Mouse (Mus musculus) c-Kit-positive CD71-positive TER-119-positive erythroid progenitor cells, embryonic 14.5 days (primary cell): ENCODE measurements around the gene Tk1.
A peak's percentile ranks its signal among the peaks of the same experiment; 100 is the strongest.

Source experiments
- DNase-seq: peaks from one replicate; pipeline ENCODE4 v3.0.0-alpha.2; 2013; ENCODE audit warnings: low spot score

Tk1 gene

DNA sequence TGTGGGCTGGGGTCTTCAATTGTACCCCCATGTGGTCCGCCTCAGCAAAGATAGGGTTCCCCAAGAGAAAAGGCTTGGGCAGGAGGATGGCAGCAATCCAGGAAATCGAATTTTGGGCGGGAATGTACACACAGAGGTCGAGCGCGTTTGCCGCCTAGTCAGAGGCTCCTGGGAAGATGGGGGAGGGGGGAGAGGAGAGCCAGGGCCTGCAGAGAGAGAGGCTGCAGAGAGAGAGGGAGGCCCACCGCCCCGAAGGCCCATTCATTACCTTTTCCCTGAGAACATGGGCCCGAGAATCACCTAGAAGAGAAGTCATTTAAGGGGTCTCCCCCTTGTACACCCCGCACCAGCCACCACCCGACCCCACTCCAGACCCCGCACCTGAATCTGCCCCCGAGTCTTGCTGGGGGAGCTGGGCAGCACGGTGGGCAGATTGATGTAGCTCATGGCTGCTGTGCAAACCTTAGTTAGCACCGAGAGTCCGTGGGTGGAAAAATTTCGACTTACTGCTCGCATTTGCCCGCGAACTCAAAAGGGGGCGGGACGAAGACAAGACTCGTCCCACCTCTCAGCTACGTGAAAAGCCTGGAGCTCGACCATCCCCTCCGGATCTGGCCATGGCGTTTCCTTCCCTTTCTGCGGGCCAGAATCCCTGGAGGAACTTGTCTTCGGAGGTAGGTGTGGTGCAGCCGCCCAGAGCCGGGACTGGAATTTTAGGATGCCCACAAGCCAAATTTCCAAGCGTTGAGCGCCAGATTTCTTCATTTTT is at the start of gene Tk1, which contains the start of gene Afmid:
Gene Tk1, minus strand, starts transcription at position 760 of the 769 bp plus-strand sequence.
Gene Afmid, plus strand, starts transcription at position 592 of the 769 bp plus-strand sequence.
- peak; percentile 84 for DNase-seq

DNA sequence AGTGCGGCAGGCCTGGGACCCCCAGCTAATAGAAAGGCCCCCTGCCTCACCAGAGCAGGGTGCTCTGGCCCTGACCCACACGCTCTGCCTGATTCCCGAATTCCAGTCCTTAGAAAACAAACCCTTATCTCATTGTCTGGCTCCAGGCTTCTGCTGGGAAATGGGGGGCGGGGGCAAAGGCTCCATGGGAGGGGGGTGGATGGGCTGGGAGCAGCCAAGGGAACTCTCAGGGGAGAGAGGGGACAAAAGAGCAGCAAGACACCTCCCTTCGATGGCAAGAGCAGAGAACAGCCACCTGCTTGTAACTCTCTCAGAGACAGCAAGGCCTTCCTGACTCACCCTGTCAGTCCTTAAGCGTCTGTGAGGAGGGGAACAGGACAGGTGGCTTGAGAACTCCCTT is 49.8 kb upstream of the Tk1 start:
- DNase-seq: no peak

DNA sequence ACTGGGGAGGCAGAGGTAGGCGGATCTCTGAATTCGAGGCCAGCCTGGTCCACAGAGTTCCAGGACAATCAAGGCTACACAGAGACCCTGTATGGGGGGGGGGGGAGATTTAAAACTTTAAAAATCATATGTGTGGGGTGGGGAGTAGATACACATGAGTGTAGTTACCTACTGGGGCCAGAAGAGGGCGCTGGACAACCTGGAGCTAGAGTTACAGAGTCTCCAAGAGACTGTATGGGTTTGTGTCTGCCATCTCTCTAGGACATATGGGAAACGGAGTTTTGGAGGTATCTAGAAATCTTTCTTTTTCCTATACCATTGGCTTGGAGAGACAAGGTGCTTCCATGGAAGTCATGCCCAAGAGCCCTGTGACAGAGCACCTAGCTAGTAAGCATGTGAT is 48.5 kb upstream of the Tk1 start:
- DNase-seq: no peak

DNA sequence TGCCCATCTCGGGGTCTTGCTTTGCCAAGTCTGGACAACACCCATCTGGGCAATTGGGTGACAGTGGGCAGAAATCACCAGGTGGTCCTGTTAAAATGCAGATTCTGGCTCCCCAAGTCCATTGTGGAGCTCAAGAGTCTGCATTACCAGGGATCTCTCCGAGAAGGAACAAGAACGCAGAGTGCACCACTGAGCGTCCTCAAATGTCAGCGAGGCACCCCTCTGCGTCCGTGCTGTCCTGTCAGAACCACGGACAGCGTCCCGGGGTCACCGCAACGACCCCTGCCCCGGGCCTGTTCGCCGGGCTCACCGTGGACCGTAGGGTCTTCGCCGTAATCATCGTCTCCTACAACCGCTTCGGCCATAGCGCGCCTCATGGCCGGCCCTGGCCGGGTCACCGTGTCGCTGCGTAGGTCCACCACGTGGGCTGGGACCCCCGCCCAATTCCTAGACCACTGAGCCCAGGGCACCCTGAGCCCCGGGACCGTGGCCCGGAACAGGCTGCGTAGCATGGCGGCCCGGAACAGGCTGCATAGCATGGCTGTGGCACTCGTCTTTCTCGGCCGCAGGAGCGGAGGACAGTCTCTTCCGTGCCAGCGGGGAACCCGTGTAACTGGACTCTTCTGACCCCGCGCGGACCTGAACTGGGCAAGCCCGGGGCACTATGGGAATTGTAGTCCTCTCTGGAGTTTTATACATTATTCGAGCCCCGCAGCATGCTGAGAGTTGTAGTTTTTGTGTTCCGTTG is 47.1 kb upstream of the Tk1 start, which contains the start of gene Tha1:
Gene Tha1, minus strand, starts transcription at position 621 of the 748 bp plus-strand sequence.
- no peak for DNase-seq

DNA sequence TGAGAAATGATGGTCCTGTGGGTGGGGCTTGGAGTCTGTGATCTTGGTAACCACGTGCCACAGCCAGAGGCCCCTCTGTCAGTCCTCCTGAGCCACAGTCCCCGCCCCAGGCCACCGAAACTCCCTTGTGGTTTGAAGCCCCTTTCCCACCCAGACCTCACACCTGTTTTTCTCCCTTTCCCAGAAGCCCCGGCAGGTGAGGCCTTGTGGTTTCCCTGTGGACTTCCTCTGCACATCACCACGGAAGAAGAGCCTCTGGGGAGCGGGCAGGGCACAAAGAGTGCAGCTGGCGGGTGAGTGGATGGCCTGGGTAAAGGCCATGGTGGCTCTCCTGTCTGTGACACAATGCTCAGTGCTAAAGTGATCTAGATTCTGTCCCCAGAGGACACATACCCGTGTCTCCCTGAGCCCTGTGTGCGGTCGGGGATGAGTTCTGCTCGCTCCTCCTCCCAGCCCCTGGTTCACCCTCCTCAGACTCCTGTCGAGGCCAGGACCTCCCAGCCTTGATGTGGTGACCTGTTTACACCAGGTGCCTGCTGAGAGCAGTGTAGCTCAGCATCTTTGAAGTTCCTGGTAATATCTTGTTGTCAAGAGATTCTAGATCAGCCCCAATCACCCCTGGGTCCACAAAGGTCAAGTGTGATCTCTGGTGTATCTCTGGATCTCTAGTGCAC is 46.2 kb upstream of the Tk1 start:
- DNase-seq: no peak

DNA sequence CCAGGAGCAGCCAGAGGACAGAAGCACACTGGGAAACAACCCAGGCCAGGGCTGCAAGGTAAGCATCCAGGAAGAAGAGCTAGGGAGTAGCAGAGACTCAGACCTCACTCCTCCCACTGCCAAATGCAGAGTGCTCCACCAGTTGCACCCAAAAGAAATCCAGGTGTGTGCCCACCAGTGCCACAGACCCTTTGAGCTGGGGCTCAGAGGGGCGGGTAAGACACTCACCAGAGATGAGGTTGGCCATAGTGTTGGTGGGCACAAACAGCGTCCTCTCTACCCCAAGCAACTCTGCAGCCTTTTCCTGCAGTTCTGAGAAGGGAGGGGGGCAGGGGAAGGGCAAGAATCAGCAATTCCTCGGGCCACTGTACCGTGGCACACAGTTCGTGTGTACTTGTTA is 45.5 kb upstream of the Tk1 start:
- DNase-seq: no peak

DNA sequence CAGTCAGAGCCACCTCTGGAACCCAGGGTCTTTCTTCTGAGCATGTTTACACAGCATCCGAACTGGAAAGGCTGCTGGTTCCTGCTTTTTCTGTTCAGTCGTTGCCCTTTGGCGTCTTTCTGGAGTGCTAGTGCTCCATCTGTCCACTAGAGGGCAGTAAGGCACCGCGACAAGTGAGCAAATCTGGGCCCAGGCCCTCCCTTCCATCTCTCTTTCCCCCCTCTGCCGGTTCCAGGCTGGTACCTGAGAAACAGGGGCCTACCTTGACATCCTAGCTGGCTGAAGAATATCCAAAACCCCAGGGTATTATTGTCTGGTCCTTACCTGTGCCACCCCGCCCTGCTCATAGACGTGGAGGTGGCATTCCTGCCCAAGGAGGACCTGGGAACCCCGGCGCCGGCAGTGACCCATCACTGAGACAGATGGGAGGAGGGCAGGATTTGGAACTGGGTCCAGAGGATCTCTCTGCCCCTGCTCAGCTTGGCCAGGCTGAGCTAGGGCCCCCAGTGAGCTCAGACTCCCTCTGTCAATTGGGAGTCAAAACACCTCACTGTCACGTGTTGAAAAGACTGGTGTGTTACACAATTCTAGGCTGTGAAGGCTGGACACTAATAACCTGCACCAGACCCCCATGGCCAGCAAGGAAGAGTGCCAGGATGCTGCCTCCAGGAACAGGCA is 44.9 kb upstream of the Tk1 start:
- peak; percentile 63 for DNase-seq

DNA sequence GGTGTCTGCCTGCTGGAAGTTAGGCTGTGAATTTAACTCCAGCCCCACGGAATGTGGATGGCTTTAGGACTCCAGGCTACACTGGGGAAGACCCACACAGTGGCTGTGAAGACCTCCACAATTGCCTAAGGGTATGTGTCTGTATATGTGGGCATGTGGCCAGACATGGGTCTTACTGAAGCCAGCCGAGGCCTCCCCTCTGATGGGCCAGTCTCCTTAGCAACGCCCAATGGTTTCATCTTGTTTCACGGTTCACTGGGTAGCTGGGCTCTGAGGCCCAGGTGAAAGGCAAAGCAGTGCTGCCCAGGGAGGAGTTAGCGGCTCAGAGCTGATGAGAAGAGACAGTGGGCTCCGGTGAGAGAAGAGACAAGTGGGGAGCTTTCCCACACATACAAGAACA is 40.1 kb upstream of the Tk1 start:
- DNase-seq: no peak

DNA sequence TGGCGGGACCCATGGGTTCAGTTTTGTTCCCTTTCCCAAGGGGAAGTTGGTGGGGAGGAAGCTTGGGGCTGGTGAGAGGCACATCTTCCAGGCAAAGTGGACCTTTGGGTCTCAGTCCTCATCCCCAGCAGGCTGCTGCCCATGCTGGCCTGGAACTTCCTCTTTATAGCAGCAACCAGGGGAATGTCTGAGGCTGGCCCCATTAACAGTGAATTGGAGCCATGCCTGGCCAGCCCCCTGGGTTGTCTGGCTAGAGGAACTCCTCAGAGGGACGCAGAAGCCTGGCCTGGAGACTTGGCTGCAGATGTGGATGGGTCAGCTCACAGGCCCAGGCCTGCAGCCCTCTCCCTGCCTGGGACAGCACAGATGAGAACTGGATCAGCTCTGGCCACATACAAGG is 38.9 kb upstream of the Tk1 start:
- no peak for DNase-seq

DNA sequence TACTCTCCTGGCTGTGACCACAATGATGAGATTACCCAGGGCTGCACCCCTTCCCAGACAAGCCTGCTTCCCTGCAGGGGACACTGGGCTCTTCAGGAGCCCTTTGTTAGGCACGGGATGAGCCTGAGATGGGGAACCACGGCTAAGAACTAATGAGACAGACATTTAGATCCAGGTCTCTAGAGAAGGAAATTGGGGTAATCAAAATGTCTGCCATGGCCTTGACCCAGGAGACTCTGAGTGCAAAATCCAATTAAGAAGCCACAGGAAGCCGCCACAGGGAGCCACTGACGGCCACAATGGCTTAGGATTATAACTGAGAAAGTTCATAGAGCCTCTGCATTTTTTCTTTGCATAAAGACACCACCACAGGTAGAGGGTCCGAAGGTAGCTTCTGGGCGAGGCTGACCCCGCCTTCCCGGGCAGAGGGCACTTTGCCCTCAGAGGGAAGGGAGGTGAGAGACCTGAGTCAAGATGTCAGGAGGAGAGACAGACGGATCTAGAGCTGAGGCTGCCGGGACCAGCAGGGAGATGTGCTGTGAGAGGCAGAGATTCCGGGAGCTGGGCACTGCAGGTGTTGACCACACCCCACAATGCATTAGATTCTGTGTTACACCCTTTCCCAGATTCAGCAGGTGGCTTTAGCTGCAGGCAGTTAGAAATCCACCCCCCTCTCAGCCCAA is 37.4 kb upstream of the Tk1 start:
- DNase-seq: no peak

DNA sequence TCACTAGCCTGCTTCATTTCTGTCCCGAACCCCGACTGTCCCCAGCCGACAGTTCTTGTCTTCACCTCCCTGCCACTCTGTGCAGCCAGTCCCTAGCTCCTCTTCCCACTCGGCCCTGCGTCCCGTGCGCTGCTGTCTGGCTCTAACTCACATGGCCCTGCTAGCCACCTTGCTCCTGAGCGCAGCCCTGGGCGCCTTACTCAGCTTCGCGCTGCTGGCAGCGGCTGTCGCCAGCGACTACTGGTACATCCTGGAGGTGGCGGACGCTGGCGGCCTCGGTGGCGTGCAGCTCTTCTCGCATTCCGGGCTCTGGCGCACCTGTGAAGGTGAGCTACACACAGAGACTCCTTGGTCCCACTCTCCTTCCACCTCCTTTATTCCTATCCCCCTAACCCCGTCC is 34.7 kb upstream of the Tk1 start, which contains the start of gene Tmem235:
Gene Tmem235, plus strand, starts transcription at position 152 of the 400 bp plus-strand sequence.
- DNase-seq: no peak

DNA sequence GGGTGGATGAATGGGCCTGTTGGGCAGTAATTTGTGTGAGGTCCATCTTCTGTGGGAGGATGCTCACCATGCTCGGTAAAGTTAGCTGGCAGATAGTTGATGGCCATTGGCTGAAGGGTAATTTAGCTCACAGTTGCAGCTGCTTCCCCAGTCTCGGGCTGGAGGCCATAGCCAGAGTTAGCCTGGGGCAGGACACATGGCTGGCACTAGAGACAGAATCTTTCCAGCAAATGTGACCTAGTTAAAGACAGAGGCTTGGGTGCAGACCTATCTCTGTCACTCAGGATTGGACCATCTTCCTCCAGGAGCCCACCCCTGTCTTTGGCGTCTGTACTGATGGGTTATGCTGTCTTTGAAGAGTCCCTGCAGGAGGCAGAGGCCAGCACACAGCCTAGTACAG is 32.5 kb upstream of the Tk1 start:
- DNase-seq: no peak

DNA sequence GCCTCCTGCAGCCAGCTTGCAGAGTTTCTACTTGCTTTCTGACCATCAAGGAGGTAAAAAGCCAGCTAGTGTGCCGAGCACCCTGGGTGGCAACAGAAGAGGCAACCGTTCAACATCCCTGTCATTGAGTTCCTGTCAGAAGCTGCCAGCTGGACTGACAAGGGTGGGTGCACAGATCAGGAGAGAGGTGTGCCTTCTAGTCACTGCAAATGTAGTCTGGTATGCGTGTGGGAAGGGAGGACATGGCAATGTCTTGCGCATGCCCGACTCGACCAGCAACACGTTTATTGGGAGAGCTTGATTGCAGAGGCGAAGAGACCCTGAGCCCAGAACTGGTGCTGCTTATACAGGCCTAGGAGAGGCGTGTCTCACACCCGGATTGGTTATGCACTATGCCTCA is 31.6 kb upstream of the Tk1 start:
- no peak for DNase-seq

DNA sequence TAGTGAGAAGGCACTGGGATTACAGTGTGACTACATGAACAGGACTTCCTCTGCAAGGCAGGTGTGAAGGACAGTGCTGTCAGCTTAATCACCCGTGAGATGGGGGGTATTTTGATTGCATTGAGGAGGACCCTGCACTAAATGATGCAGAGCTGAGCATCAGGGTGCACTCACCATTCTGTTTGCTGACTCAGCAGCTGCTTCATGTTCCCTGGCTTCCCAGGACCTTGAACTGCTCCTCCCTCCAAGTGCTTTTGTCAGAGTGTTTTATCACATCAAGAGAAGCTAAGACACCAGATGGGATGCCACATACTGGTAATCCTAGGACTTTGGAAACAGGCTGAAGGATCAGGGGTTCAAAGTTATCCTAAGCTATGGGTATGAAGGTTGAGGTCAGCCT is 30.1 kb upstream of the Tk1 start:
- DNase-seq: no peak

DNA sequence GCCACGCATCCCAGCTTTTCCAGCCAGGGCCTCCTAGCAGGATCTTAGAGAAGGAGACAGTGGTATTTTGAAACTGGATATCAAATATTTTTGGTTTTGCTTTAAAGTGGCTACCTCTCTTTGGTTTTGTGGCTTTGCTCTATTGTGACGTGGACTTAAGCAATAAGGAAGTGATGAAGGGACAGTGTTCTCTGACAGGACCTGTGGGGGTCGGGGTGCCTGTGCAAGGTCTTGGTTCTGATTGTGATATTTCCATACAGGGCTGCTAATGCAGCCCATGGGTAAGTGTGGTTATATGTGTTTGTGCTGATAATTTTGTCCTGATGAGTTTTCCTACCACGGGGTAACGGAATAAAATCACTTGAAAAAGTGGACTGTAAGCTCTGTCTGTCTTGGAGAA is 29.5 kb upstream of the Tk1 start:
- DNase-seq: no peak

DNA sequence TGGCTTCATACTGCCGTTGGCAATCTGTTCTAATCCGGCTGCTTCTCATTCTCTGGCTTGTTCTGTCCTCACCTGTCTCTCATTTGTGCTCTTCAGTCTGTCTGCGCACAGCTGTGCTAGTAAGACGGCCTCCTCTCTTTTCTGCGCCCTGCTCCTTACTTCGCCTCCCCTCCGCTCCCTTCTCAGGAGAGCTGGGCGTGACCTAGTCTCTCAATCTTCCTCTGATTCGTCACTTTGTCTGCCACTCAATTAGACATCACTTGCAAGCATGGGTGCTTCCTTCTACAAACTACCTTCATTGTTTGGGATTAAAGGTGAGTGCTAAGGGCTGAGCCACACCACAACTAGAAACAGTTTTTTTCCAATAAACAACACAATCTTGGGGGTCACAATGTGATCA is 28.3 kb upstream of the Tk1 start:
- no peak for DNase-seq

DNA sequence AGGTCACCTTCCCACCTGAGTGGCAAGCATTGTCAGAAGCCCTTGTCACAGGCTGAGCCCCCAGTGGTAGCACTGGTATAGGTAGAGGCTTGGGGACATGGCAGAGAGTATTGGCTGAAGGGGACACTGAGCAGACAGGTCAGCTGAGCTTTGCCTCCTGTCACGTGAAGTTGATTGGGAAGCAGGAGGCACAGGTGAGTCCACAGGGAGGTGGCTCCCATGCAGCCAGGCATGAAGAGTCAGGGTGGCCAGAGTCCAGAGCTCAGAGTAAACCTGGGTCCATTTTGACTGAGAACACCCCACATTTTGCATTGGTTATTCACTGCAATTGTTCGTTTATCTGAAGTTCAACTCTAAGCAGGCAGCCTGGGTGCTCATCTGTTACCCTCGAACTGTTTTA is 27.0 kb upstream of the Tk1 start:
- DNase-seq: no peak

DNA sequence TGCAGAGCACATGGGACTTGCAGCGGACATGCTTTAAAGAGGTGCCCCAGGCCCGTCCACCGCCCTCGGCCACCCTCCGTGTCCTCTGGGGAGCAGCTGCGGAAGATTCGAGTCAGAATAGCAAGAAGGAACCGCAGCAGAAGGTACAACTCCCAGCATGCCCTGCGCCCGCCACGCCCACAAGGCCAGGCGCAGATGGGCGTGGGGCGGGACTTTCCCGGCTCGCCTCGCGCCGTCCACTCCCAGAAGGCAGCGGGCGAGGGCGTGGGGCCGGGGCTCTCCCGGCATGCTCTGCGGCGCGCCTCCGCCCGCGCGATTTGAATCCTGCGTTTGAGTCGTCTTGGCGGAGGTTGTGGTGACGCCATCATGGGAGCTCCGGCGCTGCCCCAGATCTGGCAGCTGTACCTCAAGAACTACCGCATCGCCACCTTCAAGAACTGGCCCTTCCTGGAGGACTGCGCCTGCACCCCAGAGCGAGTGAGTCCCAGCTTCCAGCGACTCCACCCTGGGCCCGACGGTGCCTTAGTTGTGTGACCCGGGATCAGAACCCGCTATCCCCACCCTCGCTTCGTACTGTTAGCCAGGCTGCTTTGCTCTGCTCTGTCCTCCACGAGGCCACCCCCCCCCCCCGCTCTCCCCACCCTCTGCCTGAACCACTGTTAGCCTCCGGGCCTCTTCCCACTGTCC is 23.2 kb upstream of the Tk1 start, which contains the start of gene Birc5:
Gene Birc5, plus strand, starts transcription at position 267 of the 687 bp plus-strand sequence.
- DNase-seq: peak; percentile 96

DNA sequence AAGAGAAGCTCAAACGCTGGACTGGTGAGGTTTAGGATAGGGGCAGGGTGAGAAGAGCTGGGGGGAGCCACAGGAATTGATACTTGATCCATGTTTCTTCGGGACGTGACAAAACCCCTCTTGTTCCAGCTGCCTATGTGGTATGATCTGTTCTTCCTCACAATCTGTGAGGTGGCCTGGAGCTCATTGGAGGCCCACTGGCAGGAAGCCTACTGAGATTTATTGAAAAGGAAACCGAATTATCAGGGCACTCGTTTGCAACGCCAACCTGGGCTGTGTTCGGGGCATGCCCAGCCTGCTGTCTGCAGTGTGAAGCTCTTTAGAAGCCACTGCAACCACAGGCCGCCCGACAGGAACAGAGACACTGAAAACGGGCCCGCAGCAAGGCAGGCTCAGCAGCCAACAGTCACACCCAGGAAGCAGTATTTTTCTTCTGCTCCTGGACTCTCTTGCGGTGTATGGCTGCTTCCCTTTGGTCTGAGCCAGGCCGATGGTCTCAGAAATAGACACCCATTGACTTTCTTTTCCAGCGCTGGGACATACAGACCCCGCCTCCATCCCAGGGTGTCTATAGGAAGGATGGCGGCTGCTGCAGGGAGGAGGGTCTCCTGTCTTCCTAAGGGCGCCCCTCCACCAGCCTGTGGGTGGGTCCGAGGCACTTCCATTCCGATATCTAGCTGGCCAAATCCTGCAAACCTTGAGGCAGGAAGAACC is 22.5 kb upstream of the Tk1 start:
- no peak for DNase-seq

DNA sequence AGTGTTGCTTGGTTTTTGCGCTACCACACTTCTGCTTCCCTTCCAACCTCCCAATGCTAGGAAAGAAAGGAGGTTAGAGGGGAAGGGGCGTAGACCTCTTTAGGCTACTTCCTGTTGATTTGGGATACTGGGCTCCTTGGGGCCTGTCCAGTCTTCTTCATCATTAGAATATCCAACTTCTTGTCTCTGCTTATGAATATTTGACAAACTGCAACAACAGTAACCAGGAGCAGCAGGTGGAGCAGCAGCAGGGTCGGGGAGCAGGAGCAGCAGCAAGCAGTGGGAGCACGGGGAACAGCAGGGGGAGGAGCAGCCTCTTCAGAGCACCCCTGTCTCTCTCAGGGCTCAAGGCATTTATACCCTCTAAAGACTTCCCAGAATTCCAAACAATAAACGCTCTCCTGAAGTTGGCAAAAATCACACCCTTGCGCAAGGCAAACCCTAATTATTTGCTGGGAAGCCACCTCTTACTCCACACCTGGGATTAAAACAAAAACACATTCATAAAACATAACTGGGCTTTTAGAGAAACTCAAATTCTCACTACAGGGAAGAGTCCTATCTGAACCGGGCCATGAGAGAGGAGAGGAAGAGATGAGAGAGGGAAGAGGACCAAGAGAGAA is 21.8 kb upstream of the Tk1 start:
- no peak for DNase-seq
